Mouse (Mus musculus) hindbrain, postnatal 0 days (tissue): Measurements from ENCODE around the gene Pnkp. TPM values are rescaled to one million over a fixed set of nuclear protein-coding genes. Genes with fewer than 3 reads are reported as not detected.

Experiments
- ATAC-seq: fragments of 200-750 bp; cut with Nextera tagmentation; 2 replicates; pipeline ENCODE4 v1.8.0; 2017; ENCODE audit warnings: mild to moderate bottlenecking, moderate TSS enrichment, moderate library complexity
- DNase-seq: peaks from one replicate; pipeline ENCODE4 v3.0.0-alpha.2; 2015; ENCODE audit warnings: low spot score
- H3K27ac ChIP-seq: fragments of 300-500 bp; sonication (generic); 2 replicates; pipeline ENCODE4 v1.5.1; 2014; ENCODE audit warnings: mild to moderate bottlenecking
- H3K27me3 ChIP-seq: fragments of 300-500 bp; sonication (generic); 2 replicates; pipeline ENCODE4 v1.6.1; 2014; ENCODE audit warnings: low read length, mixed read lengths; ENCODE audit not compliant: insufficient read depth
- H3K36me3 ChIP-seq: fragments of 300-500 bp; sonication (generic); 2 replicates; pipeline ENCODE4 v1.6.1; 2014; ENCODE audit warnings: low read length, mixed read lengths; ENCODE audit not compliant: insufficient read depth
- H3K4me1 ChIP-seq: fragments of 300-500 bp; sonication (generic); 2 replicates; pipeline ENCODE4 v1.6.1; 2014; ENCODE audit warnings: antibody characterized with exemption, low read length, mixed read lengths; ENCODE audit not compliant: insufficient read depth
- H3K4me2 ChIP-seq: fragments of 300-500 bp; sonication (generic); 2 replicates; pipeline ENCODE4 v1.6.1; 2014; ENCODE audit warnings: low read depth, mild to moderate bottlenecking, low read length, moderate library complexity, mixed read lengths
- H3K4me3 ChIP-seq: fragments of 300-500 bp; sonication (generic); 2 replicates; pipeline ENCODE4 v1.5.1; 2014; ENCODE audit warnings: low read length
- H3K9ac ChIP-seq: fragments of 300-500 bp; sonication (generic); replicated peaks from 2 replicates; pipeline ENCODE4 v1.6.1; 2014; ENCODE audit warnings: mild to moderate bottlenecking, low read length, moderate library complexity, mixed read lengths
- H3K9me3 ChIP-seq: fragments of 300-500 bp; sonication (generic); 2 replicates; pipeline ENCODE4 v1.6.1; 2016; ENCODE audit warnings: low read length, mixed read lengths
- CTCF ChIP-seq: IDR thresholded peaks from 2 replicates; pipeline ENCODE4 v1.5.1; 2016; ENCODE audit warnings: antibody characterized with exemption, control low read depth, low read depth
- WGBS: fragments of 180-500 bp; shearing (Covaris S2); extraction: QIAGEN DNeasy Blood & Tissue Kit; methylation state at CpG from one replicate; pipeline ENCODE4 v1.1.7; 2014; 5-methylcytosine and 5-hydroxymethylcytosine counted together
- polyA plus RNA-seq: library from polyadenylated mRNA; unstranded; fragments of >200 nt; fragmentation: Nextera tagmentation; extraction: Ambion mirVana; gene quantifications from 2 replicates; pipeline ENCODE4 v1.2.1, GENCODE M21; 2015
- total RNA-seq: library from RNA; depleted of rRNA; stranded (reverse); fragments of >200 nt; gene quantifications from 2 replicates; pipeline ENCODE4 v1.2.3, GENCODE M21; 2014

The Pnkp gene
- total and polyA plus RNA-seq, 2 experiments from 2014 or later = 37.5 to 47.1 TPM

GRCm38 (mm10) chr7:44814423-44814822, 42.5 kb upstream of the Pnkp start:
- Histone ChIP-seq H3K27ac (no peak overlapping the region), H3K9me3 (no peaks in the 10 kb centered on the region), H3K4me2 (no peak overlapping the region), H3K9ac (no peak overlapping the region), H3K4me3 (no peak overlapping the region), H3K36me3 (no peaks in the 10 kb centered on the region), H3K4me1 (peaks cover 23% of the 10 kb centered on the region), H3K27me3 (no peaks in the 10 kb centered on the region)
- DNase-seq = no peak
- ATAC-seq = no peak
- TF ChIP-seq CTCF = no peak
- WGBS = 92% methylated on average over 4 of the region's 4 CpGs

- H3K9ac ChIP-seq = no peak overlapping the region
- WGBS = 24% methylated on average over 14 of the region's 14 CpGs
- H3K27me3 ChIP-seq = no peaks in the 10 kb centered on the region
- H3K27ac ChIP-seq = 0 out of 2 replicates have a peak overlapping the region, but pooled peaks have one; percentile 94
- H3K36me3 ChIP-seq = no peaks in the 10 kb centered on the region
- peak overlapping the region; percentile 87 for H3K4me2 ChIP-seq
- H3K9me3 ChIP-seq = no peaks in the 10 kb centered on the region
- no peak for ATAC-seq
- TF ChIP-seq CTCF = no peak
- H3K4me3 ChIP-seq = peak overlapping the region; percentile 85
- H3K4me1 ChIP-seq = peaks cover 23% of the 10 kb centered on the region
- no peak for DNase-seq
Observed at GRCm38 (mm10) chr7:44814952-44815553, 41.9 kb upstream of the Pnkp start.

GRCm38 (mm10) chr7:44815721-44816469, 41.0 kb upstream of the Pnkp start, which contains the start of the genes Nup62 and Il4i1:
Gene Nup62, plus strand, starts transcription at chr7:44816088.
Gene Il4i1, plus strand, starts transcription at chr7:44816387.
- Histone ChIP-seq H3K9ac (peak within 1 kb of the TSS; percentile 93), H3K4me2 (peak within 1 kb of the TSS; percentile 87), H3K9me3 (no peaks in the 10 kb centered on the region), H3K4me1 (peaks cover 23% of the 10 kb centered on the region), H3K36me3 (no peaks in the 10 kb centered on the region), H3K4me3 (peak within 1 kb of the TSS; percentile 85), H3K27me3 (no peaks in the 10 kb centered on the region), H3K27ac (peak within 1 kb of the TSS; percentile 94)
- TF ChIP-seq CTCF = 0 out of 2 replicates have a peak, but pooled peaks have one; percentile 5
- DNase-seq = peak; percentile 100
- peak; percentile 95 for ATAC-seq
- WGBS = under 1% methylated on average over 58 of the region's 62 CpGs

- Histone ChIP-seq H3K27me3 (no peaks in the 10 kb centered on the region), H3K9me3 (no peaks in the 10 kb centered on the region), H3K9ac (peak within 1 kb of the TSS; percentile 93), H3K4me1 (peaks cover 23% of the 10 kb centered on the region), H3K4me3 (peak within 1 kb of the TSS; percentile 85), H3K4me2 (peak within 1 kb of the TSS; percentile 87), H3K36me3 (no peaks in the 10 kb centered on the region), H3K27ac (peak within 1 kb of the TSS; percentile 94)
- no peak for TF ChIP-seq CTCF
- WGBS = under 1% methylated on average over 38 of the region's 57 CpGs
- peak; percentile 72 for DNase-seq
- ATAC-seq = peak; percentile 36
Observed at GRCm38 (mm10) chr7:44816470-44817021, 40.4 kb upstream of the Pnkp start, which contains the start of gene Atf5. Gene Atf5, minus strand, starts transcription at chr7:44816658.

GRCm38 (mm10) chr7:44817441-44817840, 39.5 kb upstream of the Pnkp start:
- Histone ChIP-seq H3K27ac (no peak overlapping the region), H3K27me3 (no peaks in the 10 kb centered on the region), H3K9ac (peak overlapping the region; percentile 93), H3K9me3 (no peaks in the 10 kb centered on the region), H3K36me3 (no peaks in the 10 kb centered on the region), H3K4me3 (peak overlapping the region; percentile 85), H3K4me1 (peaks cover 23% of the 10 kb centered on the region), H3K4me2 (peak overlapping the region; percentile 87)
- no peak for TF ChIP-seq CTCF
- DNase-seq (no peak), ATAC-seq (no peak)
- 34% methylated on average over 3 of the region's 3 CpGs for WGBS

GRCm38 (mm10) chr7:44818164-44818563, 38.8 kb upstream of the Pnkp start:
- ATAC-seq = no peak
- peak; percentile 31 for DNase-seq
- Histone ChIP-seq H3K4me3 (peak overlapping the region; percentile 85), H3K9ac (peak overlapping the region; percentile 93; the same call in 1 of the 2 replicates), H3K4me1 (peaks cover 23% of the 10 kb centered on the region), H3K9me3 (no peaks in the 10 kb centered on the region), H3K27me3 (no peaks in the 10 kb centered on the region), H3K27ac (no peak overlapping the region), H3K36me3 (no peaks in the 10 kb centered on the region), H3K4me2 (peak overlapping the region; percentile 87)
- peak; percentile 57 for TF ChIP-seq CTCF
- WGBS = 13% methylated on average over 2 of the region's 2 CpGs
